Mouse (Mus musculus) kidney, adult 18-20 months (tissue): Measurements from ENCODE around the gene Ramac.
A peak's percentile ranks its signal among the peaks of the same experiment; 100 is the strongest.

Source experiments
- DNase-seq: peaks from one replicate; pipeline ENCODE4 v3.0.0; 2021

The Ramac gene

GRCm38 (mm10) chr7:81788536-81788935 lies 25.8 kb downstream of the Ramac start:
- no peak for DNase-seq

- peak; percentile 85 for DNase-seq
These were observed 26.5 kb downstream of the Ramac start, which contains the start of gene 3110040N11Rik for GRCm38 (mm10) chr7:81789095-81789757. Gene 3110040N11Rik, minus strand, starts transcription at chr7:81789478.

GRCm38 (mm10) chr7:81806067-81806466 lies 43.3 kb downstream of the Ramac start:
- no peak for DNase-seq
